Mouse (Mus musculus) monocyte, adult 5-6 weeks (primary cell): Measurements from ENCODE around the gene Pak1ip1. TPM values are rescaled to one million over a fixed set of nuclear protein-coding genes. Genes with fewer than 3 reads are reported as not detected.

Experiments
- ATAC-seq: fragments of 153-309, 156-312 bp; replicated peaks from 2 replicates; pipeline ENCODE4 v1.8.0; 2017; ENCODE audit warnings: mild to moderate bottlenecking; ENCODE audit not compliant: low TSS enrichment, insufficient number of reproducible peaks, severe bottlenecking, poor library complexity, low FRiP score
- total RNA-seq: library from RNA; stranded (forward); fragments of 200-1000, 200-491, 200-594 nt; gene quantifications from 3 replicates; pipeline ENCODE4 v1.2.3, GENCODE M21; 2017

Gene Pak1ip1
- total RNA-seq, 1 experiment from 2014 or later: 135 TPM

DNA sequence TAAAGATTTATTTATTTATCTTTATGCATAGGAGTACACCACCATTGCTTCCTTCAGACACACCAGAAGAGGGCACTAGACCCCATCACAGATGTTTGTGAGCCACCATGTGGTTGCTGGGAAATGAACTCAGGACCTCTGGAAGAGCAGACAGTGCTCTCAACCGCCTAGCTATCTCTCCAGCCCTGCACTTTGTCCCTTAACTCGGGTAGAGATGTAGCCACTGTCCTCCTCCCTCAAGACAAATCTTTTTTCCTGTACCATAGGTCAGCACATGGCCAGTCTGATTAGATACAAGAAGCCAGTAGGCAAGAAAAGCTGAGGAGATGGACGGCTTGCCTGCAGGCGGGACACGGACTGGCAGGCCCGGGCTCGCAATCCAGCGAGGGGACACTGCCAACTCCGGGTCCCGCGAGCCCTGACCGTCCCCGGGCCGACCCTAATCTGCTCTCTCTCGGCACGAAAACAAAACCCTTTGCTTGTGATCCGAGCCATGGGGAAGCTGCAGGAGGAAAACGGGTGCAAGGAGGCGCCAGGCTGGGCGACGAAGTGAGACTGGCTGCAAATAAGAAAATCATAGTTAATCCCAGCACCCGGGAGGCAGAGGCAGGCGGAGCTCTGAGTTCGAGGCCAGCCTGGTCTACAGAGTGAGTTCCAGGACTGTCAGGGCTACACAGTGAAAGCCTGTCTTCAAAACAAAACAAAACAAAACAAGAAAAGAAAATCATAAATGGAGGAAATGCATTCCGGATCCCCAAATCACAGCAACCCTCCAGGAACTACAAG, 490 bp upstream of the Pak1ip1 start:
- ATAC-seq: no peak

DNA sequence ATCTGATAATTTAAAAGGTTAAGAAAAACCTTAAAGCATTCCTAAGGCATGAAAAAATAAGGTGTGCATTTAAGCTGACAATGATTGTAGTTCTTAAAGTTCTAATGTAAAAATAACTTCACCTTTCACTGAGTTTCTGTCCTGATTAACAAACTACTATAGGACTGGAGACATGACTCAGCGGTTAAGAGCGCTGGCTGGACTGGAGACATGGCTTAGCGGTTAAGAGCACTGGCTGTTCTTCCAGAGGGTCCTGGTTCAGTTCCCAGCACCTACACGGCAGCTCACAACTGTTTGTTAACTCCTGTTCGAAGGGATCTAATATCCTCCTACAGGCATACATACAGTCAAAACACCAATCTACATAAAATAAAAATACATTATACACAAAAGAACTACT, 1.2 kb downstream of the Pak1ip1 start:
- ATAC-seq: no peak

DNA sequence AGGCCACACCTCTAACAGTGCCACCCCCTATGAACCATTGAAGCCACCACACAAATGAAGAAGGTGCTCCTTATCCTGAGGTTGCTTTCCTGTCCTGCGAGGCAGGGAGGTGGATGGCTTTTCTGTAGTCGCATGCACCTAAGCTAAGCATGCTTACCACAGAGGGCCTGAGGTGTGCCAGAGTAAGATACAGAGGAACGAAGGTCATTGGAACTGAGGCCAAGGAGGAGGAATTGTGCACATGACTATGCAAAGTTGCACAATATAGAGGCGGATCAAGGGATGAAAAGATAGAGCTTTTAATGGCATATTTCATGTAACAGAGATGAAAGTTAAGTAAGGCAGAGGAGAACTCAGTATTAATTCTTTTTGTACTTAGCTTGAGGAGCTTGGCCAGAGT, 5.4 kb downstream of the Pak1ip1 start:
- ATAC-seq: no peak

DNA sequence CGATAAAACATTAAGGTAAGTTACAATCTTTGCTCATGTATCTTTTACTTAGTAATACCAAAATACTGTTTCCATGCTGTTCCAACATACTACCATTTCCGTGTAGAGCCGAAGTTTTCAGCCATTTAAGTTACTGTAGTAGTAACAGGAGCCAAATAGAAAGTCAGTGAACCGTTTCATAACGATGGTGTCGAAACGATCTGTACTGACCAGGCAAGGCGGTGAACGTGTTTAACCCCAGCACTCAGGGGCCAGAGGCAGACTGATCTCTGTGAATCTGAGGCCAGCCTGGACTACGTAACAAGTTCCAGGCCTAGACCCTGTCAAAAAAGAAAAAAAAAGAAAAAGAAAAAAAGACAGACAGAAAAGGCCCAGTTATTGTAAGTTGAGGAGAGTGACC, 7.4 kb downstream of the Pak1ip1 start:
- ATAC-seq: no peak

DNA sequence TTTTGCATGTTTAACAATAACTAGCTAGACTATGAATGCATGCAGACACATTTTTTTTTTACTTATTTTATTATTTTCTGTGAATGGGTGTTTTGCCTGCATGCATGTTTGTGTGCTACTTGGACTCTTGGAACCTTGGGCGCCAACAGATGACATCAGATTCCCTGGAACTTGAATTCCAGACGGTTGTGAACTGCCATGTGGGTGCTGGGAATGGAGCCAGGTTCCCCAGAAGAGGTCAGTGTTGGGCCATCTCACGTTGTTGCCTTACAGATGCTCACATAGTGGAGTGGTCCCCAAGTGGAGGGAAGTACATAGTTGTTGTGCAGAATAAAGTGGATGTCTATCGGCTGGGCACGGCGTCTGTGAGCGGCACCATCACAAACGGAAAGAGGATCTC, 8.1 kb downstream of the Pak1ip1 start:
- ATAC-seq: no peak

DNA sequence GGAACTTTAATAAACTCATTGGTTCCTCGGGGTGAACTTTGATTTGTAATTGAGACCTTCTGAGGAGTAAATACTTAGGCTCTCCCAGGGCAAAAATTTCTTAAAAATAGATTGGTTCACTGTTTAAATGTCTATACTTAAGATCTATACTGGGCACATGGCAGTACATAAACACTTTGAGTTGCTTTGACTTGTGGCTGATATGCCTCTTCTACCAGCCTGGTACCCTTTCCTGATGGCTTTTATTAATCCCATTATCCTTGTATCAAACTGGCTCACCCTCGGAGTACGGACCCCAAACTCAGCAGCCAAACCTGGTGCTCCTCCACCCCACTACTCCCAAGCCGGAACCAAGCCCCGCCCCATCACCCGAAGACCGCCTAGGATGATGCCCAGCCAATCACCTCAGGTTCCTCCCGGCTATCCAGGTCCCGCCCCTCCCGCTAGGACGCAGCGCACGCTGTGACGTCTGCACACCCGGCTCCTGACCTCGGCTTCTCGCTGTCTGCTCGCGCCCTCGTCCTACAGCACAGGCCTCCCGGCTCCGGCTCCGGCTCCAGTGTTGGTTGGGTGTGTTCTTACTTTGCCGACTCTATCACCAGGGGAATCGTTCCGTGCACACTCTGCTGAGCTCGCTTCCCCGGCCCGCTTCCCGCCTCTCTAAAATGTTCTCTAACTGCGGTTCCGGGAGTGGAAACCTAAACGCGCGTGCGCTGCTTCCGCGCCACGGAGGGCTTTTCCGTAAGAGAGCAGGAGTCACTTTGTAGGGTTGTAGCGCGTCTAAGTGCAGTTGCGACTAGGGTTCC, 15.2 kb downstream of the Pak1ip1 start, which contains the start of gene Tmem14c:
Gene Tmem14c, plus strand, starts transcription at position 464 of the 806 bp plus-strand sequence.
- ATAC-seq: peak; percentile 96

DNA sequence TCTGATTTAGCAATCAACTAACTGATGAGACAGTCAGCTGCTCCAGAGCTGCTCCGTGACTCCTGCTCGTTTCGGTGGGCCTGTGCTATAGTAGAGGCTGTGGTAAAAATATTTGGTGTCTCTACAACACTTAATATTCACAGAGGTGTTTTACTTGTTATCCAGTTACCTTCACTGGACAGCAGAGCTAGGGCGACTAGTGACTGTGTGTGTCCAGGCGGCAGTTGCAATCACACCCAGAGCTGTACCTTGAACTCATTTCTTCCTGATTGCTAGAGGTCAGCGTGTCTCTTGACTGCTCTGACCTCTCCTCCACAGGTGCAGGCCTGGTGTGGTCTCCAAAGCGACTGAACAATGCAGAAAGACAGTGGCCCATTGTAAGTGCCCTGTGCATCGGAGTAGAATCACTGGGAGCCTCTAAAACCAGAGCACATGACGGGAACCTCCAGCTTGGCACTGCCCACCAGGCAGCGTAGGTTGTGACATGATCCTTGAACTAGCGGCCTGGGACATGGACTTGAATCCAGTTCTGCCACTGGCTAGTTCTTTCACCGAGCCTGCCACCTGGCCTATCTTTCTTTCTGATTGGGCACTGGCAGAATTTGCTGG, 16.1 kb downstream of the Pak1ip1 start:
- no peak for ATAC-seq

DNA sequence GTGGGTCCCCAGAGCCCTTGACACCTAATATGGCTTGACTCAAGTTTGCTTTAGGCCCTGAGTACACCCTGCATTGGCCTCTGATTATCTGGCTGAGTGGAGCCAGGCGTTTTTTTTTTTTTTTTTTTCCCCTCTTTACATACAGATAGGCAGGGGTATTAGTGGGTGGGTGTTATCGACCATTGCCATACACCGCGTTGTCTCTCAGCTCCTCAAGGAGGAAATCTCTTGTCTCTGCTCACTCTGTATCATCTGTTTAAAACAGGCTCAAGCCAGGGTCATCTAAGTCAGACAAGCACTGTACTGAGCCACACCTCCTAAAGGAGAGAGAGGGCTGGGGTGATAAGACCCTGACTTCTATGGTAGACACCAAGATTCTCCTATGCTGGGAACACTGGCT, 17.0 kb downstream of the Pak1ip1 start:
- no peak for ATAC-seq

DNA sequence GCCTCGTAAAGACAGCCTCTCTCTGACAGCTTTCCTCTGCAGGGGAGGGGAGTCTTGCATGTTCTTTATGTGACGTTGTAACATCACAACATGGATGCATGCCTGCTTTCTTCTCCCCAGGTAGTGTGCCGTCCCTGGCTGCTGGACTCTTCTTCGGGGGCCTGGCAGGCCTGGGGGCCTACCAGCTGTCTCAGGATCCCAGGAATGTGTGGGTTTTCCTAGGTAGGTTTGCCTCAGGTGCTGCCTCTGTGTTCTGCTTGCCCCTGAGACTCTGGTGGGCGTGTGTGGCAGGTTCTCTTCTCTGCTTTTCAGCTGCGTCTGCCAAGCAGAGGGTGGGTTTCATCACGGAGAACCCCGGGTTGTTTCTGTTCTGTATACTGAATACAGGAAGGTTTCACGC, 17.4 kb downstream of the Pak1ip1 start:
- ATAC-seq: no peak

DNA sequence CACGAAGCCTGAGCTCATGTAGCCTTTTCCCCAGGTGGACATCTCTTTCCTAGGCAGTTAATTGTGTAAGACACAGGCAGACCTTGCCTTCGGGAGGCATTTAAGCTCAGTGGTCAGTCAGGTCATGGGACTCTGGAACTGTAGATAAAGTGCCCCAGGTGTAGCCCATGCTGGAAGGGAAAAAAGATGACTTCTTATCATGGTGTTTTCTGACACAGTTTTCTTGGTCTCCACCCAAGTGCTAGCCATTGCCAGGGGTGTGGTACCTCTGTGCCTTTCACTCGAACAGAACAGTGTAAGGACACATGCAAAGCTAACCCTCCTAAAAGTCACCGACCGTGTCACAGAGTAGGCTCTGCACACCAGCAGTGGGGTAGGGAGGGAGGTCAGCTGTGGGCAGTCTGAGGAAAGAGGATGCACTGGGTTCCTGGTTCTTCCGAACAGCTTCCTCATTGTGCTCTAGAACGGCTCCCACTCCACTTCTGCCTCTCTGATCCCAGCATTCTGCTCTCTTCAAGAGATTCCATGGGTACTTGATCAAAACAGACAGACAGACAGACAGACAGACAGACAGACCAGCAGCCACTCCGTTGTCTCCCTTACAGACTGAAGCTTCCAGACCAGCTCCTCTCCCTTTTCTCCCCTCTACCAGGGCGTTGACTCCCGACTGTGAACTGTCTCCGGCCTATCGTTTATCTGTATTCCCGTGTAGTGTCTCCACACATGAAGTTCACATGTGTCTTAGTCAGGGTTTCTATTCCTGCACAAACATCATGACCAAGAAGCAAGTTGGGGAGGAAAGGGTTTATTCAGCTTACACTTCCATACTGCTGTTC, 18.2 kb downstream of the Pak1ip1 start:
- peak; percentile 65 for ATAC-seq

DNA sequence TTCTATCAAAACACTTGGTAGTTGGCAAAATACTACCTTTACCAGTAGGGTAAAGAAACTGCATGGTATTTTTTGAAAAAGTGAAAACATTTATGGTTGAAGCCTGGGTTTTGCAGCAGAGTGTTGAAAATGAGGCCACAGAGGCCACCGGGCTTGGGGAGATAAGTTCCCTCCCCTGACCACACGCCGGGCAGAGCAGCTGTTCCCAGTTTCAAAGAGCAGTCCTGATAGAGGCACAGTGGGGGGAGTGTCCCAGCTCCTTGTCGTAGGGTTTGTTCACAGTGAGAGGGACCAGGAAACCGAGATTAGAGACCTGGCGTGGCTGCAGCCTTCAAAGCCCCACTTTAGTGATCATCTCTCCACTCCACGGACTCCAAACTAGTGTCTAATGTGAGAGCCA, 19.7 kb downstream of the Pak1ip1 start:
- no peak for ATAC-seq

DNA sequence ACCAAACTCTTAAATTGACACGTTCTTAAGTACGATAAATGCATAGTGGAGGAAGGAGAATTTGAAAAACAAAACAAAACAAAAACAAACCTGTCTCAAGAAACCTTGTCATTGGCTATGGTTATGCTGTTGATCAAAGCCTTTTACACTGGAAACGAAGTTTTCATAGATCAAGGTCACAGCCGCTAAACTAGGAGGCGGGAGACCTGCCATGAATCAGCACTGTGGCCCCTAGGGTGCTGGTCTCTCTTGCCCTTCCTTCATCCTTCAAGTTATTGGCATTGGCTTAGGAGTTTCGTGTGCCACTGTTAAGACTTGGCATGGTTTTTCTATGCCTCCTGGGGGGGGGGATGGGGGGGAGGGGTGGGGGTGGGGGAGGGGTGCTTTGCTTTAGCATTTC, 20.8 kb downstream of the Pak1ip1 start:
- ATAC-seq: no peak

DNA sequence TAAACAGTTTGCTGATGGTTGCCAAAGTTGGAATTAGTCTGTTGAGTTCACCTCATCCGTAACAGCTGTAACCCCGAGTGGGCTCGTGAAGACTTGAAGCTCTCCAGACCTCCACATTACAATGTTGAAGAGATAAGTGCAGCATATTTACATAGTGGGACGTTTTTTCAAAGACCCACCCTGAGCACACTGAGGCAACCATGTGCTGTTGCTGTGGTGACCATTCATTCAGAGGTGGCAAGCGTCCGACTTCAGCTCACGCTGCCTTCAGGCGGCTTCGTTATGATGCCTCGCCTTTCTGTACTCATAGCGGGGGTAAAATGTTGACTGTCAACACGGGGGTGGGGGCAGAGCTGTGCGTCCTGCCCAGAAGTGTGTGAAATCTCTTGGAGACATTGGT, 21.3 kb downstream of the Pak1ip1 start:
- ATAC-seq: no peak

DNA sequence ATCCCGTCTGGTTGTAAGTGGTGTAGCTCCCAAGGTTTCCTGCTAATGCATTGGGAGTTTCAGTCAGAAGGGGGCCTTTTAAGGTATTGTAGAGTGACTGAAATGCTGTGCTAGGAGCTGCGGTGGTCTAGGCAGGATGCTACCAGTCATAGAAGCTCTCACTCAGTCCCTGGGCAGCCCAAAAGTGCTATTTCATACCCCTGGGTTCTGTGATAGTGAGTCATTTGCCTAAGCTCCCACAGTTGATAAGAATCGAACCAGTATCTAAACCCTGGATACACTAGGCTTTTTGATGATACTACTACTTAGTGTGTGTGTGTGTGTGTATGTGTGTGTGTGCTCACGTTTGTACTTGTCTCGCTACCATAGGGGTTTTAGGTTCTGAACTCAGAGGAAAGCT, 29.3 kb downstream of the Pak1ip1 start:
- ATAC-seq: no peak

DNA sequence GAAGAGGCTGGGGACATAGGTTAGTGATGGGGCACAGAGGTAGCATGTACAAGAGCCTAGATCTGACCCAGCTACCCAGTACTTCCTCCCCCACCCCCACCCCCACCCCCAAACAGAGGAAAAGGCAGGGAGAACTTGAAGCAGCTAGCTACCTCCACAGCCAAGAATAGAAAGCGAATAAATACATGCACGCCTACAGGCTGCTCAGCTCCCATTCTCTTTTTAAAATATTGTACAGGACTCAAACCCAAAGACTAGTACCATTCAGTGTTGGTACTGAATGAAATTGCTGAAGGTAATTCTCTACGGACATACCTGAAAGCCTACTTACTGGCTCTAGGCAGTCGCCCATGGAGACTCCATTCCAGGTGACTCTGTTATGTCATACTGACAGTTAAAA, 41.7 kb downstream of the Pak1ip1 start:
- no peak for ATAC-seq

DNA sequence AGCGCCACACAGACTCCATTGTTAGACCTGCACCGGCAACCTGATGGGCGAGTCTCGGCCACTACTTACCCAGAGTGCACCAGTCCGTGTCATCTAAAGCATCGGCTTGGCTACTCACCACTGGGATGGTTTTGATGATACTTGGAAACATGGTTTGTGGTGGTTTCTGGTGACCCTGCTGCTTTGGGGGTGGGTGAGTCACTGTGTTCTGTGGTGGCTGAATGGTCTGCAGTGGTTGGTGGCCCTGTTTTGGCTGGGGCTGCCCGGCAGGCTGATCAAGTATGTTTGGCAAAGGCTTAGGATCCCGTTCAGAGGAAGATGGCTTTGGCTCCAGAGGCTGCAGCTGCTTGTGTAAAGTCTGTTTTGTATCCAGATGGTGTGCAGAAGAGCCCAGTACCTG, 45.1 kb downstream of the Pak1ip1 start:
- no peak for ATAC-seq

DNA sequence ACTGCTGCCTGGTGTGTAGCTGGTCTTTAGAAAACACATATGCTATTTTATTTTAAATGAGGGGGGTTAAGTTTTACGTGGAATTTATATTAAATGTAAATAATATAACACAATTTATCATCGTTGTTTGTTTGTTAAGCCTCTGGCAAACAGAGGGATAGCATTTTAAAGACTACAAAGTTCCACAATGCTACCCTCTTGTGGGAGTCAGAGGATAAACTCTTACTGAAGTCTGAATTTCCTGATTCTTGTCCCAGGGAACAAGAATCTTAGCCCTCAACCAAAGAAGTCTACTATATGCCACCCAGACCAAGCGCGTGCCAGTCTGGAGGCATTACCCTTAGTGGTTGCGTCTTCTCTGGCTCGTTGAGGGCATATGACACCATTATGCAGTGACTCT, 46.5 kb downstream of the Pak1ip1 start:
- no peak for ATAC-seq

DNA sequence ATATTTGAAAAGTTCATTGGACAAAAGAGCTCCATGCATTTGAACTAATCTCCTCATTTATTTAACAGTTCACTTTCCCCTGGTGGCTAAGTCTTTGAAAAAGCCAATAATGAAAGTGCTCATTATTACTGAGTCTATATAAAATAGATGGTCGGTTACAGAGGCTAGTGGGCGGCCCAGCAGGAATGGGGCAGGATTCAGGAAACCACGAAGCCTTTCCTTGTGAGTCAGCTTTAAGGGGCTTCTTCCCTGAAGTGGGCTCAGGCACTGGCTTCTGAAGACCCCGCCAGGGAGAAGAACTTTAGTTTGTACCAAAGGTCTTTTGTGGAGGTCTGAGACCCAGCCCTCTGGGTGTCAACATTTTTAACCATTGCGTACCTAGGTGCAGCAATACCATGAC, 51.1 kb downstream of the Pak1ip1 start:
- ATAC-seq: no peak
